In the genomic region with DNA sequence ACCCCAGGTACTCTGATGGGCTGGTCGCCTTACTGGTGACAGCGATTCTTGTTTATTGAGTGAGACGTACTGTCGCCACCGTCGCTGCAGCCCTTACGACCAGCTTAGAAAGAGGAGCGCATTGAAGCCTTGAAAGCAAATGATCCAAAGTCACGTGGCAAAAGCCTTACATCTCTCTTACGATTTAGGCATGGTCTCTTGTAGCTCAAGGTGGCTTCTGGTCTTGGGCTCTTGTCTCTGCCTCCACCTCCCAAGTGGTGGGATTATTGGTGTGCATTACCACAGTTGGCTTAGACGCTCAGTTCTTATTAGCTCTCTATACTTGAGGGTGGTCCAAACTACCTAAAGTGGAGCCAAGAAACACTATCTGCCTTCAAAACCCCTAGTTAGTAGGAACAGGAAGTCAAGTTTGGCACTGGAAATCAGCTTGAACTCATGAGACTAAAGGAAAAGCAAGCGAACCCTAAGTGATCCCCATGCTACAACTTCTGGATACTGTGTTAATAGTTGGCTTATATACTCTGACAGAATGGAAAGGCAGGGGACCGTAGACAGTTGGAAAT, we compare ENCODE assay signal across 8 mouse cellular contexts. TPM values are rescaled to one million over a fixed set of nuclear protein-coding genes. Genes with fewer than 3 reads are reported as not detected.
DNase-seq lines count a peak whose midpoint lies in the region; ATAC-seq and TF ChIP-seq lines count a peak whose summit lies in the region.

No protein-coding gene starts in this region.

- peak overlapping the region; percentile 94 for H3K4me2 ChIP-seq in heart, postnatal 0 days (ENCODE audit: low read depth, low read length)
- peak overlapping the region; percentile 97 for H3K4me2 ChIP-seq in midbrain, embryonic 11.5 days

- H3K79me2 ChIP-seq in MEL (ENCODE audit: control insufficient read depth, insufficient read depth, low read length, poor library complexity) = peaks cover 20% of the 10 kb centered on the region

- no peak for TF ChIP-seq EP300 in MEL (IDR thresholded peaks at IDR 0.05; ENCODE audit: low read depth in 1 of 2, low read length in 2 of 2)
- TF ChIP-seq EP300 in heart, postnatal 0 days (IDR thresholded peaks at IDR 0.05; ENCODE audit: low read depth) = no peak

- no peaks in the 10 kb centered on the region for H3K9me3 ChIP-seq in MEL (replicated peaks; ENCODE audit: insufficient read depth, low read length)
- H3K9me3 ChIP-seq in heart, postnatal 0 days (replicated peaks; ENCODE audit: control insufficient read depth, low read length) = no peaks in the 10 kb centered on the region
- H3K9me3 ChIP-seq in midbrain, embryonic 11.5 days (ENCODE audit: control insufficient read depth, low read length) = no peaks in the 10 kb centered on the region

- DNase-seq in kidney, adult 2 months = no peak
- no peak for DNase-seq in kidney, adult 9 months
- peak; percentile 62 for DNase-seq in MEL (ENCODE audit: low read depth, low spot score)
- no peak for DNase-seq in heart, postnatal 0 days (ENCODE audit: low spot score)
- no peak for DNase-seq in midbrain, embryonic 11.5 days (ENCODE audit: low spot score, missing footprints)
- no peak for DNase-seq in right cerebral cortex, postnatal 14 days
- DNase-seq in right cerebral cortex, postnatal 4 days = no peak
- no peak for DNase-seq in thymus, adult 18-20 months

- TF ChIP-seq CTCF in kidney, adult 2 months (conservative IDR thresholded peaks at IDR 0.05; ENCODE audit: insufficient read depth, insufficient read length, low read depth, low read length) = no peak
- no peak for TF ChIP-seq CTCF in MEL (IDR thresholded peaks at IDR 0.05 in 2 of 3, conservative IDR thresholded peaks at IDR 0.05 in 1 of 3; ENCODE audit: control insufficient read depth in 1 of 3, insufficient read depth in 1 of 3, low read depth in 2 of 3, low read length in 3 of 3, poor library complexity in 1 of 3, severe bottlenecking in 1 of 3)
- no peak for TF ChIP-seq CTCF in heart, postnatal 0 days (IDR thresholded peaks at IDR 0.05; ENCODE audit: low read depth)

- 8% methylated on average over 13 of the region's 13 CpGs for WGBS in kidney, adult 2 months
- 9% methylated on average over 13 of the region's 13 CpGs for WGBS in heart, postnatal 0 days
- 10% methylated on average over 13 of the region's 13 CpGs for WGBS in midbrain, embryonic 11.5 days

- H3K27ac ChIP-seq in kidney, adult 2 months (ENCODE audit: insufficient read depth, low read depth, low read length) = no peak overlapping the region
- peak overlapping the region; percentile 24 for H3K27ac ChIP-seq in MEL (ENCODE audit: control insufficient read depth, low read depth, low read length)
- H3K27ac ChIP-seq in heart, postnatal 0 days (ENCODE audit: low read depth) = peak overlapping the region; percentile 77
- no peak overlapping the region for H3K27ac ChIP-seq in midbrain, embryonic 11.5 days (ENCODE audit: low read depth, low read length)

- no peak for TF ChIP-seq POLR2A in kidney, adult 2 months (IDR thresholded peaks at IDR 0.05; ENCODE audit: low read depth, low read length)
- TF ChIP-seq POLR2A in MEL (IDR thresholded peaks at IDR 0.05; ENCODE audit: control insufficient read depth in 1 of 2, insufficient read depth in 1 of 2, low read depth in 1 of 2, low read length in 2 of 2, poor library complexity in 1 of 2) = peak in 1 of 2 experiments; percentile 13; a peak in 1 of 4 replicates

- peak overlapping the region; percentile 77 for H3K9ac ChIP-seq in MEL (ENCODE audit: control insufficient read depth, low read depth, low read length, poor library complexity, severe bottlenecking)
- H3K9ac ChIP-seq in heart, postnatal 0 days (replicated peaks; ENCODE audit: low read depth, low read length) = peak overlapping the region; percentile 97
- H3K9ac ChIP-seq in midbrain, embryonic 11.5 days (ENCODE audit: low read length) = peak overlapping the region; percentile 95

- peak overlapping the region; percentile 79 for H3K4me3 ChIP-seq in kidney, adult 2 months (ENCODE audit: insufficient read depth, low read depth, low read length)
- peak overlapping the region; percentile 92 to 96 for H3K4me3 ChIP-seq in MEL (ENCODE audit: control insufficient read depth in 1 of 2, insufficient read depth in 1 of 2, low read depth in 2 of 2, low read length in 2 of 2)
- peak overlapping the region; percentile 94 for H3K4me3 ChIP-seq in heart, postnatal 0 days (ENCODE audit: low read depth, low read length)
- H3K4me3 ChIP-seq in midbrain, embryonic 11.5 days (ENCODE audit: low read depth, low read length) = peak overlapping the region; percentile 95

- no peak for ATAC-seq in heart, postnatal 0 days (ENCODE audit: insufficient read depth, low read depth)
- no peak for ATAC-seq in midbrain, embryonic 11.5 days (ENCODE audit: low FRiP score)

- peaks cover 31% of the 10 kb centered on the region for H3K4me1 ChIP-seq in kidney, adult 2 months (ENCODE audit: control insufficient read depth, insufficient read depth, low read length)
- peaks cover 0 to 8% of the 10 kb centered on the region in 2 experiments; a peak in 2 of 4 replicates for H3K4me1 ChIP-seq in MEL (ENCODE audit: control insufficient read depth in 1 of 2, insufficient read depth in 2 of 2, low read length in 2 of 2)
- peaks cover 12% of the 10 kb centered on the region for H3K4me1 ChIP-seq in heart, postnatal 0 days (ENCODE audit: control insufficient read depth, insufficient read depth)
- H3K4me1 ChIP-seq in midbrain, embryonic 11.5 days (ENCODE audit: control insufficient read depth, insufficient read depth, low read length) = peaks cover 14% of the 10 kb centered on the region

- no peaks in the 10 kb centered on the region for H3K27me3 ChIP-seq in kidney, adult 2 months (replicated peaks; ENCODE audit: control insufficient read depth, insufficient read depth, low read length)
- peaks cover 0 to 2% of the 10 kb centered on the region in 2 experiments; a peak in 2 of 4 replicates for H3K27me3 ChIP-seq in MEL (ENCODE audit: control insufficient read depth in 1 of 2, insufficient read depth in 2 of 2, low read length in 2 of 2)
- H3K27me3 ChIP-seq in heart, postnatal 0 days (ENCODE audit: control insufficient read depth, insufficient read depth, low read length) = no peaks in the 10 kb centered on the region
- no peaks in the 10 kb centered on the region for H3K27me3 ChIP-seq in midbrain, embryonic 11.5 days (ENCODE audit: control insufficient read depth, insufficient read depth, low read length)

- TF ChIP-seq RAD21 in MEL (IDR thresholded peaks at IDR 0.05; ENCODE audit: low read depth, low read length) = no peak

- peaks cover 6% of the 10 kb centered on the region; the same call in 1 of the 2 replicates for H3K36me3 ChIP-seq in kidney, adult 2 months (ENCODE audit: control insufficient read depth, insufficient read depth, low read length)
- H3K36me3 ChIP-seq in MEL (ENCODE audit: control insufficient read depth in 1 of 2, insufficient read depth in 2 of 2, low read length in 2 of 2) = peaks cover 10 to 15% of the 10 kb centered on the region in 2 experiments
- peaks cover 35% of the 10 kb centered on the region for H3K36me3 ChIP-seq in heart, postnatal 0 days (replicated peaks; ENCODE audit: control insufficient read depth, insufficient read depth, low read length)
- H3K36me3 ChIP-seq in midbrain, embryonic 11.5 days (ENCODE audit: control insufficient read depth, insufficient read depth, low read length) = peaks cover 12% of the 10 kb centered on the region; the same call in 1 of the 2 replicates

TF ChIP-seq in MEL, 35 proteins besides CTCF, POLR2A, EP300 and RAD21:
- TF ChIP-seq SIN3A (IDR thresholded peaks at IDR 0.05; ENCODE audit: low read length) (0 out of 2 replicates have a peak, but pooled peaks have one; percentile 5), USF1 (IDR thresholded peaks at IDR 0.05; ENCODE audit: low read depth, low read length) (peak; percentile 70), MAX (IDR thresholded peaks at IDR 0.05; ENCODE audit: low read length) (peak; percentile 53), CHD1 (IDR thresholded peaks at IDR 0.05; ENCODE audit: low read depth, low read length) (no peak), MYC (IDR thresholded peaks at IDR 0.05; ENCODE audit: low read depth, low read length) (peak; percentile 54), TBP (IDR thresholded peaks at IDR 0.05; ENCODE audit: low read depth, low read length) (0 out of 2 replicates have a peak, but pooled peaks have one; percentile 42), POLR2AphosphoS5 (IDR thresholded peaks at IDR 0.05; ENCODE audit: borderline replicate concordance, low read depth, low read length) (no peak)

RNA-seq across cellular contexts. Expression of a gene that starts 0.7 kb away (rescaled TPM):
- polyA plus RNA-seq in kidney, adult 2 months (2012; rRNA removed) = 41.3 and 41.8 TPM in 2 replicates
- total RNA-seq in MEL (2012; rRNA removed) = 60.9 and 71.4 TPM in 2 replicates
- 100 to 1,000 TPM in 1 of 2 experiments, 10 to 100 TPM in 1; 78.6 to 163 TPM for polyA plus RNA-seq in MEL (2012; ENCODE audit: insufficient read depth in 1 of 2, insufficient read length in 2 of 2, low read depth in 1 of 2, low replicate concordance in 2 of 2, missing spikeins in 1 of 2)
- total RNA-seq in heart, postnatal 0 days (2014; rRNA removed; ENCODE audit: low replicate concordance) = 17.3 and 17.7 TPM in 2 replicates
- 35.7 and 37.9 TPM in 2 replicates for polyA plus RNA-seq in heart, postnatal 0 days (2015; fragmentation: Nextera tagmentation; extraction: Ambion mirVana)
- polyA plus RNA-seq in midbrain, embryonic 11.5 days (2014; fragmentation: Nextera tagmentation; extraction: Ambion mirVana) = 64.6 and 64.7 TPM in 2 replicates

RNA-seq across cellular contexts. Expression of a gene that starts 25.0 kb away (rescaled TPM):
- polyA plus RNA-seq in kidney, adult 2 months (2012; rRNA removed) = 152 and 177 TPM in 2 replicates
- 0.16 and 0.69 TPM in 2 replicates for total RNA-seq in MEL (2012; rRNA removed)
- polyA plus RNA-seq in MEL (2012; ENCODE audit: insufficient read depth in 1 of 2, insufficient read length in 2 of 2, low read depth in 1 of 2, low replicate concordance in 2 of 2, missing spikeins in 1 of 2) = 1 to 10 TPM in 1 of 2 experiments, not detected in 1; 1.9 TPM
- 21.6 and 35.9 TPM in 2 replicates for total RNA-seq in heart, postnatal 0 days (2014; rRNA removed; ENCODE audit: low replicate concordance)
- polyA plus RNA-seq in heart, postnatal 0 days (2015; fragmentation: Nextera tagmentation; extraction: Ambion mirVana) = 36.5 and 37.4 TPM in 2 replicates
- polyA plus RNA-seq in midbrain, embryonic 11.5 days (2014; fragmentation: Nextera tagmentation; extraction: Ambion mirVana) = 65.0 and 65.7 TPM in 2 replicates

Comparison
In these comparisons a context has a peak if more than half of its experiments do, and no peak if none do; other contexts are left out.
1. H3K27ac ChIP-seq: peak in MEL (single experiment) and heart, postnatal 0 days (single experiment); none in kidney, adult 2 months (single experiment) and midbrain, embryonic 11.5 days (single experiment).
2. RNA of a gene that starts 25.0 kb away (polyA plus RNA-seq): 152 to 177 TPM in kidney, adult 2 months, 65.0 to 65.7 TPM in midbrain, embryonic 11.5 days and 36.5 to 37.4 TPM in heart, postnatal 0 days; 1.9 TPM in MEL; every median in the first group is over 10 times any median in the second.
3. Peak in every context shown above with its lines, with median percentiles within 50 percentile points of each other: H3K4me3 ChIP-seq and H3K9ac ChIP-seq.